Mouse (Mus musculus) heart, postnatal 36 days (tissue): ENCODE data around the gene Tmem219. TPM values are rescaled to one million over a fixed set of nuclear protein-coding genes. Genes with fewer than 3 reads are reported as not detected.

Source experiments
- DNase-seq, 2 experiments: peaks; one replicate each; pipeline ENCODE4 v3.0.0; 2021 to 2022
- intact Hi-C: fragments of 180-260 bp; cut with DNase I; formaldehyde crosslinking; loops from one replicate; pipeline ENCODE4 v1.15.1; 2025
- total RNA-seq, 2 experiments: library from RNA; stranded (reverse); gene quantifications; 2 replicates each; pipeline ENCODE4 v1.2.3; 2021

Tmem219 gene
- total RNA-seq: 10 to 100 TPM in 1 of 2 experiments, 1 to 10 TPM in 1; 9.5 to 11.5 TPM

- intact Hi-C loops: no loop called here
Observed at GRCm38 (mm10) chr7:126922624-126923060, at the start of gene Tmem219. TSS of gene Tmem219 (minus strand) at chr7:126922917.

GRCm38 (mm10) chr7:126967361-126967760 lies 44.6 kb upstream of the Tmem219 start:
- intact Hi-C loops: no loop called here
- no peak for DNase-seq

More at GRCm38 (mm10) chr7:126922624-126923060, at the start of gene Tmem219:
- peak; percentile 55 for DNase-seq

DNA sequence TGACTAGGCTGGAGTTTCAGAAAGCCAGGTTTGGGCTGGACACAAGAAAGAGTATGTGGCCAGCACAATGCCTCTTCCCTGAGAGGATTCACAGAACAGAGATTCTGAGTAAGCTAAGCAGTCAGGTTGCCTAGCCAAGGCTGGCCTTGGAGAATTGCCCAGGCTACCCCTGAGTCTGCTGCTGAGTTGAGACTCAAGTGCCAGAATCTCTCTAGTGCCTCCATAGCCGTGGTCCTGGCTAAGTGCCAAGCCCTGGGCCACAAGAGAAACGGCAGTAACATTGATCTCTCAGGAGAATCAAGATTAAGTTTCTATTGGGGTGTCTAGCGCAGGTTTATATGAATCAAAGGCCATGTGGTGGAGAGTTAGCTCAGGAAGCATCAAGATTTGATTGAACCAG lies 42.9 kb upstream of the Tmem219 start:
- DNase-seq: no peak
- intact Hi-C loops: no loop called here

- peak; percentile 28 to 43 for DNase-seq
- intact Hi-C loops: loop anchor here (2.0 kb wide), 1 partner anchor 141 kb away; no protein-coding TSS in a partner anchor
Observed at GRCm38 (mm10) chr7:126963548-126964286, 41.0 kb upstream of the Tmem219 start.

DNA sequence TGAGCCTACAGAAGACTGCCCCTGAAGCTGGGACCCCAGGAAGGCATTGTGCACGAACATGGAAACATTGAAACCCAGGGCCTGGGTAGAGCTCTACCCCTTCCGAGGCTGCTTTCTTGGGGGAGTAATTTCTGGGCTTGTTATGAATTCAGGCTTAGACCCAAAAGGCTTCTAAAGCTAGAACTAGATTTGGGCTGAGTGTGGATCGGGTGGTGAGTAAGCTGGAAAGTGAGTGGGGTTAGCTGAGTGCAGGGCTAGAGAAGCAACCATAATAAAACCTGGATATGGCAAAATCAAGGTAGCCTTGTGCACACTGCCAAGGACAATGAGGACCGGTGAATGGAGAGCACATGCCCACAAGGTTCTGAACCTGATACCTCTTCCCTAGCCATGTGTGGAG lies 39.2 kb upstream of the Tmem219 start:
- no peak for DNase-seq
- intact Hi-C loops: loop anchor here (2.0 kb wide), 1 partner anchor 139 kb away; no protein-coding TSS in a partner anchor

DNA sequence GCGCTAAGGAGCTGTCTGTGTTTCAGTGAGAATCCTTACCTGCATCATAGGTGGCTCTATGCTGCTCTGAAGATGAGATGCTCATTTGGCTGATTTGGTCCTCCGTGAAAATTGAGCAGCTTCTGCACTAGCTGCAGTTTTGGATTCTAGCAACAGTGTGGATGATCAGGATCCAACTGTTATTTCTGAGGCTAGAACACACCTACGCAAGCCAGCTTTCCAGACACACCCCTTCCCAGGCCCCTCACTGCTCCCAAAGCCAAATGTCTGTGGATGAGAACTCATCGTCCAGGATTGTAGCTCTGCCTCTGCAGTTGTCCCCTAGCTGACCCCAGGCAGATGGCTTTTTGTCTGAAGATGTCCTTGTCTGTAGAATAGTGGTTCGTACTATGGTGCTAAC lies 38.4 kb upstream of the Tmem219 start:
- intact Hi-C loops: no loop called here
- no peak for DNase-seq

GRCm38 (mm10) chr7:126959780-126960179 lies 37.1 kb upstream of the Tmem219 start:
- intact Hi-C loops: no loop called here
- no peak for DNase-seq

DNA sequence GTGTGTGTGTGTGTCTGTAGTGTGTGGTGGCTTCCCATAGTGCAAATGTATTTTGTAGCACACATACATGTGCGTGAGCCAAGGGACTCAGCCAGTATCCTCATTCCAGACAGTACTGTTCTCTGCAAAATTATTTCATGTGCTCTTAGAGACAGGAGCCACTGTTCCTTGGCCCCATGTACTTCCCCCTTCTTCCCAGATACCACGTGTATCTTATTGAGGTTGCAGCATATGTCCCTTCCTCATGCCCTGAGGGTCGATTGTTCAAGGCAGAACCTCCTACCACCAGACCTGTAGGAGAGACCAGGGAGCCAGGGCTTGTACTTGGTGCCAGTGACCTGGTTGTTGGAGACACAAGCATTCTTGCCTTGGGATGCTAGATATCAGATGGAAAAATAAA lies 32.4 kb upstream of the Tmem219 start:
- intact Hi-C loops: no loop called here
- DNase-seq: no peak

GRCm38 (mm10) chr7:126952646-126953045 lies 29.9 kb upstream of the Tmem219 start:
- no peak for DNase-seq
- intact Hi-C loops: no loop called here

- DNase-seq: no peak
- intact Hi-C loops: no loop called here
Observed at GRCm38 (mm10) chr7:126951741-126952140, 29.0 kb upstream of the Tmem219 start.

DNA sequence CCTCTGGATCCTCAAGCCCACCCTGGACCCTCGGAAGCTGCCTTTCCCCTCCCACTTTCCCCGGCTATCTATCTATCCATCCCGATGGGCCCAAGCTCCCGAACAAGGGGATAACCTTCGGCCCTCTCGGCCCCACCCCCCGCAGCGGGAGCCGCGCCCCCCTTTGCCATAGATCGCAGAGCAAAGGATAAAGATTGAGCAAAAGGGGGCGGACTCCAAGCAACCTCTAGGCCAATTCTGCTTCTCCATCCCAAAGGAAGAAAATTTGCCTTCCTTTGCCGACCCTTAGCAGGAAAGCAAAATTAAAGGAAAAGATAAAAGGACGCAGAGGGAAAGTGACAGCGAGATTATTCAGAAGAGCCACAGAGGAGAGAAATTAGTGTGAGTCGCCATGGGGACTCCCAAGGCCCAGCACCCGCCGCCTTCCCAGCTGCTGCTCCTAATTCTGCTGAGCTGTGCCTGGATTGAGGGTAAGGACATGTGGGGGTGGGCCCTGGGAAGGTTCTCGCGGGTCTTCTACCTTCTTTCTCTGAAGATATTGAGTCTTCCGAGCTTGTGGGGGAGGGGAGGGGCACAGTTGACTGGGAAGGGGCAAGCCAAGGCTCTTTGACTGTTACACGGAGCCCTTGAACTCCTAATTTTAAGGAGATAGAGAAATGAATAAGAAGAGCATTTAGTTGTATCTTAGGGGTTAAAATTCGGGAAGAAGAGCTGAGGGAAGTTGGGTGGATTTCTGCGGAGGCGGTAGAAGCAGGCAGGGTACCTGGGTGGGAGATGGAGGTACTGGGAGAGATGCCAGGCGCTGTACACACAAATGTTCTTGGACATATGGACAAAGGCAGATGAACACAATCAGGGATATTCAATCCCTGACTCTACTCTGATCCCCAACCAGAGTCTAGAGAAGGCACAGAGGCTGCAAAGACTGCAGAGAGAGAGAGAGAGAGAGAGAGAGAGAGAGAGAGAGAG lies 28.2 kb upstream of the Tmem219 start:
- DNase-seq: no peak
- intact Hi-C loops: loop anchor here (1.0 kb wide), 1 partner anchor 24 kb away; the partner anchor contains the start of gene Cdipt

- peak; percentile 90 to 95 for DNase-seq
- intact Hi-C loops: loop anchor here (1.0 to 5.0 kb wide), 4 partner anchors 21 to 155 kb away; partner anchors contain the start of genes Cdipt and Kctd13
Observed at GRCm38 (mm10) chr7:126949793-126950646, 27.3 kb upstream of the Tmem219 start, which contains the start of gene Sez6l2. TSS of gene Sez6l2 (plus strand) at chr7:126950563.

- intact Hi-C loops: loop anchor here (2.0 to 5.0 kb wide), 3 partner anchors 21 to 155 kb away; partner anchors contain the start of gene Kctd13
- DNase-seq: no peak
Observed at GRCm38 (mm10) chr7:126949403-126949792, 26.7 kb upstream of the Tmem219 start, which contains the start of gene Asphd1. TSS of gene Asphd1 (minus strand) at chr7:126949582.

- intact Hi-C loops: loop anchor here (2.0 to 5.0 kb wide), 3 partner anchors 20 to 156 kb away; partner anchors contain the start of gene Kctd13
- no peak for DNase-seq
Observed at GRCm38 (mm10) chr7:126948626-126949025, 25.9 kb upstream of the Tmem219 start.

- peak; percentile 18 to 24 for DNase-seq
- intact Hi-C loops: loop anchor here (5.0 kb wide), 1 partner anchor 51 kb away; no protein-coding TSS in a partner anchor
Observed at GRCm38 (mm10) chr7:126946530-126946929, 23.8 kb upstream of the Tmem219 start.

- intact Hi-C loops: no loop called here
- no peak for DNase-seq
Observed at GRCm38 (mm10) chr7:126941801-126942200, 19.1 kb upstream of the Tmem219 start.

DNA sequence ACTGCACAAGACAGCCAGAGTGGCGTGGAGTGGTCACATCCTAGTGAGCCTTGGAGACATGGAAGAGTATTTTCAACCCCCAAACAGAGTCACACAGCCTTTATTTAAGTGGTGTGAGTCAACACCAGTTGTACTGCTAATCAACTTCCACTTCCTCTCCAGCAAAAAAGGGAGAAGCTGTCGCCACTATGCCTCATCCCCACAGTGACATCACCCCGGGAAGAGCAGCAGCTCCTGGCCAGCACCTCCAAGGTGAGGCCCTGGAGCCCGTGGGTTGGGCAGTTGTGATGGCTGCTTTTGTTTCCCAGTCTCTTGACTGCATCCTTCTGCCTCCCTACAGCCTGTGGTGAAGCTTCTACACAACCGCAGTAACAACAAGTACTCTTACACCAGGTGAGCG lies 18.5 kb upstream of the Tmem219 start:
- DNase-seq: no peak
- intact Hi-C loops: no loop called here

- intact Hi-C loops: no loop called here
- no peak for DNase-seq
Observed at GRCm38 (mm10) chr7:126932652-126933051, 9.9 kb upstream of the Tmem219 start.

GRCm38 (mm10) chr7:126929046-126929445 lies 6.3 kb upstream of the Tmem219 start:
- intact Hi-C loops: loop anchor here (2.0 to 5.0 kb wide), 4 partner anchors 20 to 68 kb away; partner anchors contain the start of genes Asphd1 and Hirip3
- DNase-seq: no peak
